Mouse (Mus musculus): ENCODE measurements around the gene Arl1. TPM values are rescaled to one million over a fixed set of nuclear protein-coding genes. Genes with fewer than 3 reads are reported as not detected.
"Not testable (repeated sequence)": the region's sequence is repeated elsewhere in the genome, so short reads cannot be mapped to it uniquely, and the experiment has no call there.

Arl1 gene
- polyA plus RNA-seq, 1 experiment from 2014 or later, result 179 TPM

GRCm38 (mm10) chr10:88719618-88720017 lies 11.0 kb upstream of the Arl1 start:
- Histone ChIP-seq H3K9ac (replicated peaks) (no peak overlapping the region), H3K27ac (no peak overlapping the region), H3K4me3 (replicated peaks) (no peak overlapping the region), H3K4me2 (no peak overlapping the region), H3K36me3 (no peaks in the 10 kb centered on the region), H3K4me1 (replicated peaks) (no peaks in the 10 kb centered on the region), H3K27me3 (no peaks in the 10 kb centered on the region), H3K9me3 (no peaks in the 10 kb centered on the region)
- no peak for ATAC-seq (ENCODE audit: insufficient number of reproducible peaks, insufficient read depth, low FRiP score, low TSS enrichment, low read depth)
- 86% methylated on average over 1 of the region's 1 CpGs for WGBS

- no peaks in the 10 kb centered on the region for H3K36me3 ChIP-seq
- no peak overlapping the region for H3K27ac ChIP-seq
- no peaks in the 10 kb centered on the region for H3K27me3 ChIP-seq
- H3K9me3 ChIP-seq, result no peaks in the 10 kb centered on the region
- 51% methylated on average over 2 of the region's 2 CpGs for WGBS
- H3K4me2 ChIP-seq, result no peak overlapping the region
- ATAC-seq (ENCODE audit: insufficient number of reproducible peaks, insufficient read depth, low FRiP score, low TSS enrichment, low read depth), result no peak
- no peak overlapping the region for H3K4me3 ChIP-seq (replicated peaks)
- H3K9ac ChIP-seq (replicated peaks), result no peak overlapping the region
- peaks cover 2% of the 10 kb centered on the region for H3K4me1 ChIP-seq (replicated peaks)
Measured at GRCm38 (mm10) chr10:88725343-88725742, 5.3 kb upstream of the Arl1 start.

DNA sequence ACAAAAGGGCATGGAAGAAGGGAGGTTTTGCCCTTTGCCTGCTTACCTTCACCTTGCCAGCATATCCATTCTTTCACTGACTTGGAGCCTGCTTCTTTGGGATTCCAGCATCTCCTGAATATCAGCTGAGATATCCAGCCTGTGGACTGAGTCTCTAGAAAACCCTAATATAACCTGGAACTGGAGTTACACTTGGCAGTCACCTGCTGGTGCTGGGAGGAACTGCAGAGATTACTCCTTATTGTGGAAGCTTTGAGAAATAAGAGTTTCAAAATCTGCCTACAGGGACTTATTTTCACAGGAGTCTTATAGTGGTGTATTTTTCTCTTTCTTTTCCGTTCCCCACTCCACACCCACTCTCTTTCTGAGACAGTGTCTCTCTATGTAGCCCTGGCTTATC lies 3.5 kb upstream of the Arl1 start:
- Histone ChIP-seq H3K4me2 (no peak overlapping the region), H3K4me3 (replicated peaks) (no peak overlapping the region)
- 45% methylated on average over 1 of the region's 1 CpGs for WGBS

GRCm38 (mm10) chr10:88728166-88728565 lies 2.5 kb upstream of the Arl1 start:
- Histone ChIP-seq H3K9ac (replicated peaks) (no peak overlapping the region), H3K36me3 (no peaks in the 10 kb centered on the region), H3K27ac (no peak overlapping the region), H3K4me1 (replicated peaks) (peaks cover 15% of the 10 kb centered on the region), H3K4me2 (no peak overlapping the region), H3K27me3 (no peaks in the 10 kb centered on the region), H3K9me3 (no peaks in the 10 kb centered on the region), H3K4me3 (replicated peaks) (no peak overlapping the region)
- no peak for ATAC-seq (ENCODE audit: insufficient number of reproducible peaks, insufficient read depth, low FRiP score, low TSS enrichment, low read depth)
- WGBS, result 71% methylated on average over 8 of the region's 8 CpGs

More for the DNA sequence above, 3.5 kb upstream of the Arl1 start:
- no peak for ATAC-seq (ENCODE audit: insufficient number of reproducible peaks, insufficient read depth, low FRiP score, low TSS enrichment, low read depth)
- no peak overlapping the region for H3K9ac ChIP-seq (replicated peaks)
- H3K27me3 ChIP-seq, result no peaks in the 10 kb centered on the region
- no peaks in the 10 kb centered on the region for H3K36me3 ChIP-seq
- no peaks in the 10 kb centered on the region for H3K9me3 ChIP-seq
- H3K27ac ChIP-seq, result no peak overlapping the region
- H3K4me1 ChIP-seq (replicated peaks), result peaks cover 7% of the 10 kb centered on the region

DNA sequence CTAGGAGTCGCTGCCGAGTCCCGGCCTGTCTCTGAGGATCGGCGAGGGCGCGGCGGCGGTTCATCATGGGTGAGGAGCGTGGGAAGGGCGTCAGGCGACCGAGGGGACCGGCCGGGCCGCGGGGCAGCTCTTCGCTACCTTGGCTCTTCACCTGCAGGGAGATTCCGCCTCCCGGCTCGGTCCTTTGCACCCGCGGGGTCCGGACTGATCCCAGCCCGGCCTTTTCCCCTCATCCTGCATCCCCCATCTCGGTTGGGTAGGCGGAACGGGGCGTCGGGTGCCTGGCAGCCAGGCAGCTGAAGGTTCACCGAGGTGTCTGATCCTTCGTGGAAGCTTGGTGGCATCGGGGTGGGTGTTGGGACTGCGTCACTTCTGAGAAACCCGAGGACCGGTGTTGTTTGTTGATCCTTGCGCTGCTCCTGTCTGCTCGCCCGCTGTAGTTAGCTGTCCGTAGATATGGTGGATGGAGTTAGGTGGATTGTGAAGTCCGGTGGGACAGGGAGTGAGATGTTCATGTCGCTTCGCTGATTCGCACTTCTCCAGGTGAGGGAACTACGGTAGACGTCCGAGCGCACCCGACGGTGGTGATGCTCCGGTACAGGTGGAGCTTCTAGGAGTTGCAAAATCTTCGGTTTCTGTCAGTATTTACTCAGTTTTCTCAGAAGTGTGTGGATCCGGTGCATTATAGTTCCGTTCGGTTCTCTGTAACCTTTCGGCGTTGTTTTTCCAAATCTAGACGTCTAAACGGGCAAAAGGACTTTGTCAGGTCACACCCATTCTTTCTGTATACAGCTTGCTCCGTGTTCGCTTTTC lies 1.0 kb downstream of the Arl1 start:
- Histone ChIP-seq H3K27ac (peak overlapping the region; percentile 86), H3K36me3 (peaks cover 10% of the 10 kb centered on the region), H3K4me2 (peak overlapping the region; percentile 86), H3K4me1 (replicated peaks) (peaks cover 15% of the 10 kb centered on the region), H3K4me3 (replicated peaks) (peak overlapping the region; percentile 91), H3K9me3 (no peaks in the 10 kb centered on the region), H3K27me3 (no peaks in the 10 kb centered on the region), H3K9ac (replicated peaks) (peak overlapping the region; percentile 94)
- WGBS, result 3% methylated on average over 52 of the region's 61 CpGs
- no peak; the same call in 1 of the 2 replicates for ATAC-seq (ENCODE audit: insufficient number of reproducible peaks, insufficient read depth, low FRiP score, low TSS enrichment, low read depth)

- Histone ChIP-seq H3K4me2 (peak overlapping the region; percentile 86), H3K27me3 (no peaks in the 10 kb centered on the region), H3K4me1 (replicated peaks) (peaks cover 15% of the 10 kb centered on the region), H3K27ac (no peak overlapping the region), H3K9ac (replicated peaks) (peak overlapping the region; percentile 94), H3K9me3 (no peaks in the 10 kb centered on the region), H3K36me3 (peaks cover 15% of the 10 kb centered on the region), H3K4me3 (replicated peaks) (peak overlapping the region; percentile 91)
- ATAC-seq (ENCODE audit: insufficient number of reproducible peaks, insufficient read depth, low FRiP score, low TSS enrichment, low read depth), result no peak
- 14% methylated on average over 6 of the region's 6 CpGs for WGBS
Measured at GRCm38 (mm10) chr10:88732309-88732622, 1.6 kb downstream of the Arl1 start.

- not testable (repeated sequence) for H3K9ac ChIP-seq (replicated peaks); H3K9me3 ChIP-seq; H3K27ac ChIP-seq; H3K4me1 ChIP-seq (replicated peaks); H3K4me2 ChIP-seq; H3K27me3 ChIP-seq; H3K4me3 ChIP-seq (replicated peaks); ATAC-seq (ENCODE audit: insufficient number of reproducible peaks, insufficient read depth, low FRiP score, low TSS enrichment, low read depth)
- H3K36me3 ChIP-seq, result peaks cover 64% of the 10 kb centered on the region
- WGBS, result 93% methylated on average over 8 of the region's 8 CpGs
Measured at GRCm38 (mm10) chr10:88739074-88739473, 8.4 kb downstream of the Arl1 start.

GRCm38 (mm10) chr10:88739818-88740217 lies 9.2 kb downstream of the Arl1 start:
- Histone ChIP-seq H3K4me3 (replicated peaks) (no peak overlapping the region), H3K4me2 (no peak overlapping the region), H3K27ac (no peak overlapping the region), H3K27me3 (no peaks in the 10 kb centered on the region), H3K9ac (replicated peaks) (no peak overlapping the region), H3K9me3 (0 out of 2 replicates have a peak, but pooled peaks cover 3% of the 10 kb centered on the region), H3K36me3 (peaks cover 71% of the 10 kb centered on the region), H3K4me1 (replicated peaks) (no peaks in the 10 kb centered on the region)
- ATAC-seq (ENCODE audit: insufficient number of reproducible peaks, insufficient read depth, low FRiP score, low TSS enrichment, low read depth), result no peak
- 72% methylated on average over 1 of the region's 1 CpGs for WGBS

DNA sequence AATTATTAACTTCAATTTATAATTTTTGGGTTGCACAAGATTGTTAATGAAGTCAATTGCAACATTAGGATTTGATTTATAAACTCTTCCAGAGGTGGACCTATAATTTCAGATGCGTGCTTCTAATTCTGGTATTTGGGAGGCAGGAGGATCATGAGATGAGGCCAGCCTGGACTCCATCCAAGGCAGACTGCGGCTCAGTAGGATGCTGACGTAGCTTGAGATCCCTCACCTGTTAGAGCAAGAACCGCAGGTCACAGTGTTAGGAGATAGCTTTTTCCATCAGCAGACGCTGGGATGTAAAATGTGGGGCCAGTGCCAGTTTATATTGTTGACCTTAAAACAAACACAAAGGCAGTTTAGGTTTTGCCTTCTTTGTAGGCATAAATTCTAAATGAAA lies 10.1 kb downstream of the Arl1 start:
- 93% methylated on average over 5 of the region's 5 CpGs for WGBS
- Histone ChIP-seq H3K4me3 (replicated peaks) (no peak overlapping the region), H3K27ac (no peak overlapping the region), H3K4me1 (replicated peaks) (no peaks in the 10 kb centered on the region), H3K36me3 (peaks cover 79% of the 10 kb centered on the region), H3K27me3 (no peaks in the 10 kb centered on the region), H3K4me2 (no peak overlapping the region), H3K9me3 (0 out of 2 replicates have a peak, but pooled peaks cover 3% of the 10 kb centered on the region), H3K9ac (replicated peaks) (no peak overlapping the region)
- ATAC-seq (ENCODE audit: insufficient number of reproducible peaks, insufficient read depth, low FRiP score, low TSS enrichment, low read depth), result no peak

DNA sequence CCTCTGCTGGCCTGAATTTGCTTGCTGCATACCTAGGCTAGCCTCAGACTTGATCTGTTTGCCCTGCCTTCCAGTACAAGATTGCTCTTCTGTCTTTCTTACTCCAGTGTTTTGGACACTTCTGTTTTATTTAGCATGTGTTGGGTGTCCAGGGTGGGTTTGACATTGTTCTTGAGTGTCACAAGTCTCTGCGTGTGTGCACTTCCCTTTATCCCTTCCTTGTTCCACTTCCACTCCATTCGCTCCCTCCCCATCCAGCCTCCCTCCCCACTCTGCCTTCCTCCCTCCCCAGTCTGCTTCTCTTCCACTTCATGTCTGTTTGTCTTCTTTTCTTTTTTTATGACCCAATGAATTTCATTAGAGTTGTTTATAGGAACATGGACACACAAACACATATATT lies 10.8 kb downstream of the Arl1 start:
- H3K9ac ChIP-seq (replicated peaks), result no peak overlapping the region
- WGBS, result 91% methylated on average over 2 of the region's 2 CpGs
- H3K4me2 ChIP-seq, result no peak overlapping the region
- H3K27me3 ChIP-seq, result no peaks in the 10 kb centered on the region
- 0 out of 2 replicates have a peak, but pooled peaks cover 3% of the 10 kb centered on the region for H3K9me3 ChIP-seq
- no peak overlapping the region for H3K4me3 ChIP-seq (replicated peaks)
- H3K4me1 ChIP-seq (replicated peaks), result no peaks in the 10 kb centered on the region
- ATAC-seq (ENCODE audit: insufficient number of reproducible peaks, insufficient read depth, low FRiP score, low TSS enrichment, low read depth), result no peak
- H3K27ac ChIP-seq, result no peak overlapping the region
- H3K36me3 ChIP-seq, result peaks cover 76% of the 10 kb centered on the region

DNA sequence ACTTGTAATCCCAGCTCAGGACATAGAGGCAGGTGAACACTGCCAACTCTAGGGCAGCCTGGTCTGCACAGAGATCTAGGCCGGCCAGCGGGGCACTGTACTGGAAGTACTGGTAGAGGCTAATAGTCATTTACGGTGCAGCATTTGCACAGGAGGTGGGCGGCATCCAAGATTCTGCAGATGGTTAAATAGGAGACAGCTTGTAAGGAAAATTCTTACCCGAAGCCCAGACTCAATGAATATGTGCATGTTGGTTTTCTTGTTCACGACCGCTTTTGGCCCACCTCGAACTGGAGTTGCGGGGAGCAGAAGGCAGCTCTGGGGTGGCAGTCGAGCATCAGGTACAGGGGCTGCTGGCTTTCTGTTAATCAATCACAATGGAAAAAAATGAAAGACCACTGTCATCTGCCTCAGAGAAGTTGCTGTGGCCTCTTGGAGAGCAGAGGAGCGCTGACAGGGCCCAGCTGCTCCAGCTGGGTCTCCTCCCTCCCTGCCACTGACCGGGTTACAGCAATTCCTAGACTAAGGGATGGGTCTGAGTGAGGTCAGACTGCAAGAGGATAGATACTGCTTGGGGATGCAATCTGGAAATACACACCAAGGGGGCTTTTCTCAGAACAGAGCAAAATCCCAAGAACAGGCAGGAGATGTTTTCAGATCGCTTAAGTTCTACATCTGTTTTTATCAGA lies 31.0 kb downstream of the Arl1 start:
- Histone ChIP-seq H3K4me2 (no peak overlapping the region), H3K27me3 (no peaks in the 10 kb centered on the region), H3K4me1 (replicated peaks) (no peaks in the 10 kb centered on the region), H3K9me3 (no peaks in the 10 kb centered on the region), H3K36me3 (peaks cover 93% of the 10 kb centered on the region), H3K4me3 (replicated peaks) (no peak overlapping the region), H3K27ac (no peak overlapping the region), H3K9ac (replicated peaks) (no peak overlapping the region)
- no peak for ATAC-seq (ENCODE audit: insufficient number of reproducible peaks, insufficient read depth, low FRiP score, low TSS enrichment, low read depth)
- 89% methylated on average over 13 of the region's 13 CpGs for WGBS

Measured in limb, embryonic 12.5 days (tissue).